Mouse (Mus musculus) liver, adult (tissue): ENCODE results near the gene Msl2.

Source experiments
- GATA4 ChIP-seq: IDR thresholded peaks from 2 replicates; pipeline ENCODE4 v1.6.1; 2014; ENCODE audit warnings: mild to moderate bottlenecking, low read length; ENCODE audit not compliant: insufficient replicate concordance

Gene Msl2

DNA sequence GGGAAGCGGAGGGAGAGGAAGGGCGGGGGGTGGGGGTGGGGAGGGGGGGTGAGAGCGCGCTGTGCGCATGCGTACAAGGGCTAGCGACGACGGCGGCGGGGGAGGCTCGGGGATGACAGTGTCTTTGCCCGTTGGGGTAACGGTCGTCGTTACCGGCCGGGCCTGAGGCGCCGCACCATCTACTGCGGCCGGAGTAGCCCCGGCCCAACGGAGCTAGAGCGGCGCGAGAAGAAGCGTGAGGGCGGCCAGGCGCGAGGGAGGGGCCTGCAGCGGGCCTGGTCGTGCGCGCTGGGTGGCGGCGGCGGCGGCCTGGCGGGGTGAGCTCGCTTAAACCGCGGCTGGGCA is at the start of gene Msl2:
Msl2 (plus strand) TSS at position 115 of the 345 bp plus-strand sequence.
- no peak for TF ChIP-seq GATA4

DNA sequence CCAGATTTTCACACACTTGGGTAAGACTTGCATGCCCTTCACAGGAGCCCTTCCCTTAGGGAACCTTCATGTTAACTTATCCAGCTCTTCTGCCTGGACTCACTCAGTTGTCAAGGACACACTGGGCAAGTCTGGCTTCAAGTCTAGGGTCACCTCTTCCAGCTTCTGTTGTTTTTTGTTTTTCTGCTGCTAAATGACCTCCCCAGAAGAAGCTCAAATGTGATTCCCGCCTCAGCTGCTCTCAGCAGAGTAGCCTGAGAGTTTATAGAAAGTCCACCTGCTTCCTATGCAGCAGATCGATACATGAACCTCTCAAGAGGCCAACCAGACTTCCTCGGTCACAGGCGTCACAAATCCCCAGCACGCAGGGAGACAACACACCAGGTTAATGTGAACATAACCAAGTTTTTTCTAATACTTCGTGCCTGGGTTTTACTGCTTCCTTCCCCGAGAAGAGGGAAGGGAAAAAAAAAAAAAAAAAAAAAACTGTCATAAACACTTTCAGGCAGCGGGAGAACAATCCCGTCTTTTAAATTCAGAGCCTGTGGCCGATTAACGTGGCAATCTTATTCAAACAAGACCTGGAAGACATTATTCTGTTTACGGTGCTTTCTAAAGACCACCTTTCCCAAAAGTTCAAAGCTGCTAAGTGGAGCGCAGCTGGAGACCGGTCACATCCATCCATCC is 40.0 kb upstream of the Msl2 start:
- no peak for TF ChIP-seq GATA4

DNA sequence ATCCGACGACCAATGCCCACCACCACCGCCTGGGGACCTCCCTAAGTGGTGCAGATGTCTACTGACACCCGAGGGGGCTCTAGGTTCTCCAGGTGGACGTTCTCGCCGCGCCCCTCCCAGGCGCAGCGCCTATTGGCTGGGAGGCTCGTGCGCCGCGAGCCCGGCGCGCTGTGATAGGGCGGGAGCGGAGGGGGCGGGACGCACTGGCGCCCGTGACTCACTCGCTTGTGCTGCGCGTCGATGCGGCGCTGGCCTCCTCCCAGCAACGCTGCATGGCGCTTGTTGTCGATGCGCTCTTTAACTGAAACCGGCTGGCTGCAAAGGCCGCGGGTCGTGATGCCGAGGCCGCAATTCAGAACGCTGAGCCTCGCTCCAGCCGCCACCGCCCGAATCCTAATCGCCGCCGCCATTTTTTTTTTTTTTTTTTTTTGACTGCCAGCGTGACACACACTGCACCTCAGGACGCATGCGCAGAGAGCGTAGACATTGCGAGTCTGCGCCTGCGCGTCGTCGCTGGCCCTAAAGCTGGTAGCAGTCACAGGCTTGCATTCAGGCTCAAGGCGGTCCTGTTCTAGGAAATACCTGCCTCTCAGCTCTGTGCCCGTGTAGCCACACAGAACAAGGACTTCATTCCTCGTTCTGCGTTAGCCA is 39.3 kb upstream of the Msl2 start, which contains the start of gene Pccb:
Pccb (minus strand) TSS at position 451 of the 651 bp plus-strand sequence.
- peak; percentile 57; the same call in 1 of the 2 replicates for TF ChIP-seq GATA4

DNA sequence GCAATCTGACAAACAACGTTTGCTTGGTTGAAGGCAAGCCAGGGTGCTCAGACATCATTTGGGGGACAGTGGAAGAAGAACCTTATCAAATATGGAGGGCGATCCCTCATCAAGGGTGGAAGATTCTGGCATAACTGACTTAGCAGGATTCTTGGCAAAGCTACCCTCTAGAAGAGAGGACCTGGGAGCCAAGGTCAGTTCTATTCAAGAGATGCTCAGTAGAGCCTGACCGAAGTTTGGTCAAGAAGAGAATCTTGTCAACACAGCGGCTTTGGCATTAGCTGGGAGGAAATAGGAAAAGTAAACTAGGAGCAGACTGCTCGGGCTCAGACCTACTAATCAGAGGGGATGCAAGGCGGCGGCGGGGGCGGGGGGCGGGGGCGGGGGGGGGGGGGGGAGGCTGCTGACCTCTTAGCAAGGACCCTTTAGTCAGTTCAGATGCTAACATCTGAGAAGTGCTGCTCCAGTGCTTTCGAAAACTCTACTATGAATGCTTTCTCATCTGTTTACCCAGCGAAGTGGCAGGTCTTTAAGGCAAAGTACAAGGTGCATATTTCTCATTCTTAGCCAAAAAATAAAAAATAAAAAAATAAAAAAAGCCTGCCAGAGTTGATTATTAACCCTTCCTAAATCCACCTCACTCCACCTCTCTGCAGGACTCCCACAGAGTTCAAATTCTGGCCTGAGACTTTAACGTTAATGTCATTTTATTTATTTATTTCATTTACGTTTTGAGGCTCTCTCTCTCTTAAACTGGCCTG is 37.9 kb upstream of the Msl2 start:
- no peak for TF ChIP-seq GATA4

GRCm38 (mm10) chr9:101036876-101037275 is 37.0 kb upstream of the Msl2 start:
- TF ChIP-seq GATA4 = no peak

GRCm38 (mm10) chr9:101037396-101037795 is 36.5 kb upstream of the Msl2 start:
- no peak for TF ChIP-seq GATA4

GRCm38 (mm10) chr9:101038634-101039033 is 35.3 kb upstream of the Msl2 start:
- no peak for TF ChIP-seq GATA4

GRCm38 (mm10) chr9:101041508-101041907 is 32.4 kb upstream of the Msl2 start:
- TF ChIP-seq GATA4 = no peak

DNA sequence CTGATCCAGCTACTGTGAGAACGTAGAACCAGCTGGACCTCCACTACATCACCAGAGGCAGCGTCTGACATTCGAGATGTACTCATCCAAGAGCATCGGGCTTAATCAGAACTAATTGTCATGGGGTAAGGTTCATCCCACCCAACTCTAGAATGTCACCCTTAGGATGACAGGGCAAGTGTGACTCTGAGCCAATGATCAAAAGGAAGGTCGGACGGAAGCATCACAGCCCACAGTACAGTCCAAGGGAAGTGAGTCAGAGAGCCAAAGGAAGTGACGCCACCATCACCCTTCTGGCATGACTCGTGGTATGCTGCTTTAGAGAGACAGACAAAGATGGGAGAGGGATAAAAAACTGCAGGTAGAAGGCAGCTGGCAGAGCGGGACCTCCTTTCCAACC is 31.7 kb upstream of the Msl2 start:
- TF ChIP-seq GATA4 = no peak

DNA sequence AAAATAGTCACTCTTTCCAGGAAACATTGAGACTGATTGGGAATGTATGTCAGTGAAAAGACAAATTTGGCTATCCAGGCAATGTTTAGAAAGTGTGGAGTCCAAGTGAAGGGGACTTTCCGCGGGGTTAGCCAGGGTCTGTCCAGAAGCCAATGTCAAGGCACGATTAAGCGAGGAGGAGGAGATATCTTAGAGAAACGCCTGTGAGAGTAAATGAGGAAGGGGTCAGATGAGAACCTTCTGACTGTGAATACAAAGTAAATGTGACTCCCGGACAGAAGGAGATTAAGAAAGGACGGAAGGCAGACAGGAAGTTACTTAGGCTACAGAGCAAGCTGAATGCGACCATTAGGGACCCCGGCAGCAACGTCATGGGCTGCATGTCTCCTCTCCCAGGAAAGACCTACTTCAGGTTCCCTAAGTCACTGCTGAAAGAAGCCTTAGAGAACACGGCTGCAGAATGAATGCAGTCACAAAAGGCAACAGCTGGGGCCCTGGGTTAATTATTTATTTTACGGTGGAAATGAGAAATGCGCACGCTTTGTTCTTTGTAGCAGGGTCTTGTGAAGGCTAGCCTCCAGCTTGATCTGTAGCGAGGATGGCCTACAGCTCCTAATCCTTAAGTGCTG is 28.1 kb upstream of the Msl2 start:
- no peak for TF ChIP-seq GATA4

DNA sequence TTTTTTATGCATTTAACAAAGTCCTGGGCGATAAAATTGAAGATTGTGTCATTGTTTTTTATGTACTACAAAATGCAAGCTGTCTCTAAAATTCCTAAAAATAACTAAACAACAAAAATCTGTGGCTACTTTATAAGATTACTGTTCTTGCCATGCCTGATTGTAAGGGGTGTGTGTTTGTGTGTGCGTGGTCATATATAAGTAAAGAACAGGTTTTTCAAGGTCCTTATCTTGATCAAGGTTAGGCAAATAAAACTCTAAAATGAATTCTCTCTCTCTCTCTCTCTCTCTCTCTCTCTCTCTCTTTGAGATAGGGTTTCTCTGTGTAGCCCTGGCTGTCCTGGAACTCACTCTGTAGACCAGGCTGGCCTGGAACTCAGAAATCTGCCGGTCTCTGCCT is 21.9 kb upstream of the Msl2 start:
- TF ChIP-seq GATA4 = no peak

DNA sequence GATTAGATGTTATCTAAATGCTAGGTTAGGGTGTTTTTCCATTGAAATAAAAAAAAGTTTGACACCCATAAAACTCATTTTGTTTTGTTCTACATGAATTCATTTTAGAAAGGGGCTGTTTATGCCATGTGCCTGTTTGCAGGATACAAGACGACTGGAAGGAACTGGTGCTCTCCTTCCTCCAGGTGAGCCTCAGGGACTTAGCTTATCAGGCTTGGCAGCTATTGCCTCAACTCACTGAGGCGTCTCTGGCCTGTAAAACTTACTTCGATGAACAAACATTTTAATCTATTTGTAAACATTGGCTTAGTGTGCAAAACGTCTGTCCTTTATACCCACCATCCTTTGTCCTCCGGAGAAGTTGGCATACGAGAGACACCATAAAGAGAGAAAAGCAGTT is 21.2 kb upstream of the Msl2 start:
- no peak for TF ChIP-seq GATA4

DNA sequence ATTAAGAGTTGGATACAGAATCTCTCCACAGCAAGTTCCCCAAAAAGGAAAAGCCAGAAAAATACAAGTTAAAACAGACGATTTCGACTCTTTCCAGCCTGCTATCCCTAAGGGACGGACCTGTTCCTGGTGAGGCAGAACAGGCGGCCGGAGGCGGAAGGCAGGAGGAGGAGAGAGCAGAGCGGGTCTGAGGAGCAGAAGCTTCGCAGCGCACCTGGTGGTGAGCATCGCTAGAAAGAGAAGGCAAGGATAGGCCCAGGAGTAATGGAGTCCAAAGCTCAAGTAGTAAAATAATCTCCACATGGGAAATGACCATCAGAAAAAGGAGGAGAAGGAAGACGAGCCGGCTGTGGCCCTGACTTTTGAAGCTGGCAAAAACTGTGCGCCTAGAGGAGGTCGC is 20.6 kb upstream of the Msl2 start:
- no peak for TF ChIP-seq GATA4

GRCm38 (mm10) chr9:101057156-101057555 is 16.7 kb upstream of the Msl2 start:
- TF ChIP-seq GATA4 = no peak

- no peak for TF ChIP-seq GATA4
These were observed 12.9 kb upstream of the Msl2 start for GRCm38 (mm10) chr9:101061035-101061434.
